Mouse (Mus musculus) midbrain, embryonic 10.5 days (tissue): ENCODE data around the gene Prss36. TPM values are rescaled to one million over a fixed set of nuclear protein-coding genes. Genes with fewer than 3 reads are reported as not detected.
A peak's percentile ranks its signal among the peaks of the same experiment; 100 is the strongest.
"Not testable (repeated sequence)": the region's sequence is repeated elsewhere in the genome, so short reads cannot be mapped to it uniquely, and the experiment has no call there.

ENCODE experiments used
- DNase-seq: peaks from one replicate; pipeline ENCODE4 v3.0.0-alpha.2; 2017; ENCODE audit warnings: low spot score
- H3K27ac ChIP-seq: fragments of 300-500 bp; sonication (generic); replicated peaks from 2 replicates; pipeline ENCODE4 v1.5.1; 2016; ENCODE audit warnings: mild to moderate bottlenecking
- H3K27me3 ChIP-seq: fragments of 300-500 bp; sonication (generic); 2 replicates; pipeline ENCODE4 v1.6.1; 2016; ENCODE audit warnings: low read depth, mild to moderate bottlenecking; ENCODE audit not compliant: poor library complexity, severe bottlenecking
- H3K36me3 ChIP-seq: fragments of 300-500 bp; sonication (generic); 2 replicates; pipeline ENCODE4 v1.6.1; 2016; ENCODE audit warnings: mild to moderate bottlenecking, moderate library complexity
- H3K4me1 ChIP-seq: fragments of 300-500 bp; sonication (generic); 2 replicates; pipeline ENCODE4 v1.6.1; 2016
- H3K4me3 ChIP-seq: fragments of 300-500 bp; sonication (generic); 2 replicates; pipeline ENCODE4 v1.5.1; 2016; ENCODE audit warnings: mild to moderate bottlenecking, moderate library complexity
- H3K9me3 ChIP-seq: fragments of 300-500 bp; sonication (generic); replicated peaks from 2 replicates; pipeline ENCODE4 v1.6.1; 2016; ENCODE audit warnings: mild to moderate bottlenecking
- whole genome bisulfite sequencing: fragments of 180-500 bp; shearing (Covaris S2); methylation state at CpG from one replicate; pipeline ENCODE4 v1.1.7; 2016; 5-methylcytosine and 5-hydroxymethylcytosine counted together
- polyA plus RNA-seq: library from polyadenylated mRNA; unstranded; fragments of >200 nt; fragmentation: Nextera tagmentation; extraction: Ambion mirVana; gene quantifications from 2 replicates; pipeline ENCODE4 v1.2.1, GENCODE M21; 2016

The Prss36 gene
- polyA plus RNA-seq, 1 experiment from 2014 or later, result 11.0 TPM

- H3K36me3 ChIP-seq, result peaks cover 26% of the 10 kb centered on the region
- H3K9me3 ChIP-seq, result no peaks in the 10 kb centered on the region
- peak overlapping the region; percentile 96 for H3K4me3 ChIP-seq
- peaks cover 20% of the 10 kb centered on the region for H3K4me1 ChIP-seq
- no peak for DNase-seq
- H3K27me3 ChIP-seq, result no peaks in the 10 kb centered on the region
- peak overlapping the region; percentile 100 for H3K27ac ChIP-seq
- 20% methylated on average over 10 of the region's 10 CpGs for WGBS
Measured at GRCm38 (mm10) chr7:127966371-127966918, 19.9 kb upstream of the Prss36 start.

GRCm38 (mm10) chr7:127959364-127959763 lies 12.8 kb upstream of the Prss36 start:
- Histone ChIP-seq H3K27ac (no peak overlapping the region), H3K4me3 (no peak overlapping the region), H3K4me1 (no peaks in the 10 kb centered on the region), H3K36me3 (no peaks in the 10 kb centered on the region), H3K9me3 (no peaks in the 10 kb centered on the region), H3K27me3 (no peaks in the 10 kb centered on the region)
- DNase-seq, result no peak
- WGBS, result 77% methylated on average over 5 of the region's 5 CpGs

DNA sequence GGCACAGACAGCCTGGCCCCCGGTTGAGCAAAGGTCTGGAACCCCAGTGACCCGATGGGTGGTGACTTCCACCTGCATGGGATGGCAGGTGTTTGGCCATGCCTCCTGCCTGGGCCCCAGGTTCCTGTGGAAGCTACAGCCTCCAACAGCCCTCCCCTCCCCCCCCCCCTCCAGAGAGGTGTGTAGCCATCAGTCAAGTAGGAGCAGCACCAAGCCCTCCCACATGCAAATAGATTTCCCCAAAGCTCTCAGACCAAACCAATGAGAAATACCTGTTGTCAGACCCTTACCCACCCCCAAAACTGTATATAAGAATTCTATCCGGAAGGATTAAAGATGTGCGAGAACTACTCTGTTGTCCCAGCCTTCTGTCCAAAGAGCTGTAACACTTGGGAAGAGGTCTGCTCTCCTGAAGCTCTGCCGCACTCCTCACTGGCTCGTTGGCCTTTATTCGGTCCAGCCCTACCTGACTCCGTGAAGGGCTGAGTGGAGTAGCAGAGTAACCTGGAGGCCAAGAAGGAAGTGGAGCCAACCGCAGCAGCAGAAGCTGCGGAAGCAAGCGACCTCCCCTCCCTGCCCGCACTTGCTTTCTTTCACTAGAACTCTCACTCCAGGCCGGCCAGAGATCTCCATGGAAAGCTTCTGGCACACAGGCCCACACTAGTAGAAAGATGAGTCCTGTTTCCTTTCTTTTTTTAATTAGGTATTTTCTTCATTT lies 6.5 kb upstream of the Prss36 start:
- no peaks in the 10 kb centered on the region for H3K36me3 ChIP-seq
- 49% methylated on average over 13 of the region's 13 CpGs for WGBS
- no peak for DNase-seq
- H3K27me3 ChIP-seq, result no peaks in the 10 kb centered on the region
- no peak overlapping the region for H3K4me3 ChIP-seq
- H3K4me1 ChIP-seq, result no peaks in the 10 kb centered on the region
- H3K27ac ChIP-seq, result no peak overlapping the region
- H3K9me3 ChIP-seq, result no peaks in the 10 kb centered on the region

DNA sequence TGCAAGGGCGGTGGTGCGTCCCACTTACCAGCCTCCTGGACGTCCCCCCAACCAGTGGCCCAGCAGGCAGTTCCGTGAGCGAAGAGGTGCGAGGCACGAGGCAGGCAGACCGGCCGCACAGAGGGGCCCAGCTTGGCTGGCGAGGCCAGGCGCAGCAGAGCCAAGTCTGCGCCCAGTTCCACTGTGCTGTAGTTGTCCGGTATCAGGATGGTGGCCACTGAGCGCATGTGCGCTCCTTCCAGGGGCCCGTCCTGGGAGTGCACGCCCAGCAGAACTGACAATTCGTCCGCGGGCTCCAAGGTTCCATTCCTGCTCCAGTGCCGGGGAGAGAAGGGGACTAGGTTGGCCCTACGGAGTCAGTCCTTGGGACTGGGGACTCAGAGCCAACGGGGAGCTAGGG lies 1.9 kb downstream of the Prss36 start:
- 15% methylated on average over 23 of the region's 23 CpGs for WGBS
- Histone ChIP-seq H3K9me3 (no peaks in the 10 kb centered on the region), H3K27ac (no peak overlapping the region), H3K36me3 (no peaks in the 10 kb centered on the region), H3K4me1 (peaks cover 5% of the 10 kb centered on the region), H3K27me3 (peaks cover 38% of the 10 kb centered on the region), H3K4me3 (peak overlapping the region; percentile 27)
- no peak for DNase-seq

- 54% methylated on average over 2 of the region's 2 CpGs for WGBS
- H3K9me3 ChIP-seq, H3K4me3 ChIP-seq, H3K27ac ChIP-seq, H3K4me1 ChIP-seq, H3K36me3 ChIP-seq, DNase-seq: not testable (repeated sequence)
- H3K27me3 ChIP-seq, result peaks cover 38% of the 10 kb centered on the region
Measured at GRCm38 (mm10) chr7:127942097-127942496, 4.4 kb downstream of the Prss36 start.

GRCm38 (mm10) chr7:127936216-127936884 lies 10.2 kb downstream of the Prss36 start:
- H3K27me3 ChIP-seq, result peaks cover 6% of the 10 kb centered on the region
- peaks cover 49% of the 10 kb centered on the region for H3K4me1 ChIP-seq
- 60% methylated on average over 18 of the region's 18 CpGs for WGBS
- DNase-seq, result peak; percentile 19
- H3K27ac ChIP-seq, result peak overlapping the region; percentile 87
- no peaks in the 10 kb centered on the region for H3K9me3 ChIP-seq
- H3K4me3 ChIP-seq, result peak overlapping the region; percentile 70
- no peaks in the 10 kb centered on the region for H3K36me3 ChIP-seq

GRCm38 (mm10) chr7:127935748-127936159 lies 10.8 kb downstream of the Prss36 start:
- Histone ChIP-seq H3K4me3 (peak overlapping the region; percentile 70), H3K27ac (peak overlapping the region; percentile 87), H3K27me3 (peaks cover 6% of the 10 kb centered on the region), H3K36me3 (no peaks in the 10 kb centered on the region), H3K4me1 (peaks cover 52% of the 10 kb centered on the region), H3K9me3 (no peaks in the 10 kb centered on the region)
- WGBS, result under 1% methylated on average over 38 of the region's 38 CpGs
- no peak for DNase-seq

- peak; percentile 94 for DNase-seq
- Histone ChIP-seq H3K27me3 (peaks cover 12% of the 10 kb centered on the region), H3K9me3 (no peaks in the 10 kb centered on the region), H3K36me3 (no peaks in the 10 kb centered on the region), H3K4me3 (peak overlapping the region; percentile 70), H3K27ac (peak overlapping the region; percentile 87), H3K4me1 (peaks cover 52% of the 10 kb centered on the region)
- 7% methylated on average over 32 of the region's 32 CpGs for WGBS
Measured at GRCm38 (mm10) chr7:127935028-127935722, 11.3 kb downstream of the Prss36 start.

- Histone ChIP-seq H3K4me1 (peaks cover 59% of the 10 kb centered on the region), H3K27ac (peak overlapping the region; percentile 87; the same call in 1 of the 2 replicates), H3K9me3 (no peaks in the 10 kb centered on the region), H3K4me3 (peak overlapping the region; percentile 18; the same call in 1 of the 2 replicates), H3K27me3 (peaks cover 23% of the 10 kb centered on the region), H3K36me3 (no peaks in the 10 kb centered on the region)
- no peak for DNase-seq
- whole genome bisulfite sequencing, result 86% methylated on average over 5 of the region's 5 CpGs
Measured at GRCm38 (mm10) chr7:127934075-127934474, 12.4 kb downstream of the Prss36 start.

DNA sequence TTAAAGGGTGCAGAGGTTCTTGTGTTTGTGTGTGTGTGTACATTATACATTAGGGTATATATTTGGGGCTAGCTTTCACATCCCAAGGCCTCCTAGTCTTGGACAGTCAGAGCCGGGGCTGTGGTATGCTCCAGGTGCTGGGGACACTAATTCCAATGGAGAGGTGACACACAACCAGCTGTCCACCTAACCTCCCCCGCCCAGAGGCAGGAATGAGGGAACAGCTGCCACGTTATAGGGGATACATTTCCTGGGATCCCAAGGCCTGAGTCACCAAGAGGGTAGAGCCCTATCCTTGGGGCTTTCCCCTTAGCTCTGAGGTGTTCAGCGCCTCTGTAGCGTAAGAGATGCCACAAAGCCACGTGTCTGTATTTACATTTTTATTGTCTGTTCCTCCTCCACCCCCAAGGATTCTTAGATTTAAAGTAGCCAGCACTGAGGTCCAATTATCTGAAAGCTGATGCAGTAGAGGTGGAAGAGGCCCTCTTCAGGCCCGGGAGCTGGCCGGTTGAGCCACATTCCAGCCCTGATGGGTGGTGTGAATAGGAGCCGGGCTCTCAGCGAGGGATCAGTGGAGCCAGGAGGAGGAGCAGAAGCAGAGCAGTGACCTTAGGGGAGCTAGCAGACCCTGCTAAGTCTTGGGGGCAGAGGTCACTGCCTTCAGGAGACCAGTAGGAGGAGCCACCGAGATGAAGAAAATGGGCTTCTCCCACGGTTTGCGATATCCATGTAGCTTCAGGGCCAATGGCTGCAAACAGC lies 14.1 kb downstream of the Prss36 start:
- peak; percentile 57 for DNase-seq
- Histone ChIP-seq H3K4me1 (peaks cover 63% of the 10 kb centered on the region), H3K9me3 (no peaks in the 10 kb centered on the region), H3K27me3 (peaks cover 39% of the 10 kb centered on the region), H3K4me3 (peak overlapping the region; percentile 11; the same call in 1 of the 2 replicates), H3K36me3 (0 out of 2 replicates have a peak, but pooled peaks cover 6% of the 10 kb centered on the region), H3K27ac (peak overlapping the region; percentile 70)
- 11% methylated on average over 13 of the region's 13 CpGs for WGBS

DNA sequence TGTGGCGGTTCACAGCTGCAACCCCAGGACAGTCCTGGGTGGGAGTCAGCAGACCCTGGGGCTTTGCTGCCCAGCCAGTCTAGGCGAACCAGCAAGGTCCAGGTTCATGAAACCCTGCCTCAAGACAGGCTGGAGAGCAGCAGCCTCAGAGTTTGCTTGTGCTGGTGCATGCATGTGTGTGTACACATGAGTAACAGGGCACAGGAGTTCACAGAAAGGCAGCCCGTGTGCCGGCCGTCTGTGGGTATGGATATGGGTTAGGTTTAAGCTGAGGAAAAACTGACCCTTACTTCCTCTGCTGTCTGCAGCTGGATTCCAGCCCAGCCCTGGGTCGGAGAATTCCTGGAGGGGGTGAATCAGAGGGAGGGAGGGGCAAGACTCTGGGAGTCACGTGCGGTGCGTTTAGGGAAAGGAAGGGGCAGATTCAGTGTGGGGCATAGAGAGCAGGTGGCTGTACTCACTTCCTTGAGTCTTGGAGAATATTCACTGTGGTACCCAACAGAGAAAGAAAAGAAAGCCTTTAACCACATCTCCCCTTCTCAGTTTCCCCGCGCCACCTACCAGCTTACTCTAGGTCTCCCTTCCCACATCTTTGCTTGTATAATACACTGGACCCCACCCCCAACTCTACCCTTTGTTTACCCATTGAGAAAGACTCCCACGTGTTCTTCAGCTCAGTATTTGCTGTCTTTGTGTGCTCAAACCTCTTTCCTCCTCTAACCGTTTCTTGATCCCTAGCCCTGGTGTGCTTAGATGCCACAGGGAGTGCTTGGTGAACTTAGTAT lies 15.0 kb downstream of the Prss36 start:
- DNase-seq, result peak; percentile 28
- peaks cover 41% of the 10 kb centered on the region for H3K27me3 ChIP-seq
- peaks cover 14% of the 10 kb centered on the region for H3K36me3 ChIP-seq
- H3K4me3 ChIP-seq, result no peak overlapping the region; the same call in 1 of the 2 replicates
- no peaks in the 10 kb centered on the region for H3K9me3 ChIP-seq
- H3K4me1 ChIP-seq, result peaks cover 63% of the 10 kb centered on the region
- WGBS, result 35% methylated on average over 13 of the region's 13 CpGs
- H3K27ac ChIP-seq, result peak overlapping the region; percentile 70
